Mouse (Mus musculus) T-cell, adult 66 days (primary cell): ENCODE data around the gene Arl8b. TPM values are rescaled to one million over a fixed set of nuclear protein-coding genes. Genes with fewer than 3 reads are reported as not detected.

ENCODE experiments used
- total RNA-seq, 2 experiments: library from RNA; stranded (reverse); gene quantifications; 3 replicates in 1 of 2; 4 replicates in 1 of 2; pipeline ENCODE4 v1.2.4; 2023

The Arl8b gene
- total RNA-seq, result 10 to 100 TPM; 37.4 to 45.6 TPM

DNA sequence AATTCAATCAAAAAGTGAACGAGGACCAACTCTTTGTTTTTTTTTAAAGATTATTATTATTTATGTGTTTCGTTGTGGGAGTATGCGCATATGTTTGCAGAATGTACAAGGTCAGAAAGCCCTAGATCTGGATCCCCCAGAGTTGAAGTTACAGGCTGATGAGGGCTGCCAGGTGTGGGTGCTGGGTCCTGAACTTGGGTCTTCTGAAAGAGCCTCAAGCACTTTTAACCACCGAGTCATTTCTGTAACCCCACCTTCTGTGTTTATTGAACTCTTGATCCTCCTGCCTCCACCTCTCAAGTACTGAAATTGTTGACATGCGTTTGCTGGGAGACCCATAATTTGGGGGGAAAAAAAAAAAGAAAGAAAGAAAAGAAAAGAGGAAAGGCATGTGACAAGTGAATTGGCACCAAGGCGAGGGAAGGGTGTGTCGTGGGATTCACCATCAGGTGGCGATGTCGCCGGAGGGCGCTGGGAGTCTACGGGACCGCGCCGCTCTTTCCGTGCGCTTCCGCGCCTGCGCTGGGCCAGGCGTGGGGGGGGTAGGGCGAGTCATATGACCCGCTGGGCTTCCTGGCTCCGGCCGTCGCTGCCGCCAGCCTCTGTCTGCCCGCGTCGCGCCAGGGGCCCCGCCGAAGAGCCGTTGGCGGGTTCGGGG lies at the start of gene Arl8b:
Gene Arl8b (plus strand): TSS at position 574 of the 658 bp plus-strand sequence.

DNA sequence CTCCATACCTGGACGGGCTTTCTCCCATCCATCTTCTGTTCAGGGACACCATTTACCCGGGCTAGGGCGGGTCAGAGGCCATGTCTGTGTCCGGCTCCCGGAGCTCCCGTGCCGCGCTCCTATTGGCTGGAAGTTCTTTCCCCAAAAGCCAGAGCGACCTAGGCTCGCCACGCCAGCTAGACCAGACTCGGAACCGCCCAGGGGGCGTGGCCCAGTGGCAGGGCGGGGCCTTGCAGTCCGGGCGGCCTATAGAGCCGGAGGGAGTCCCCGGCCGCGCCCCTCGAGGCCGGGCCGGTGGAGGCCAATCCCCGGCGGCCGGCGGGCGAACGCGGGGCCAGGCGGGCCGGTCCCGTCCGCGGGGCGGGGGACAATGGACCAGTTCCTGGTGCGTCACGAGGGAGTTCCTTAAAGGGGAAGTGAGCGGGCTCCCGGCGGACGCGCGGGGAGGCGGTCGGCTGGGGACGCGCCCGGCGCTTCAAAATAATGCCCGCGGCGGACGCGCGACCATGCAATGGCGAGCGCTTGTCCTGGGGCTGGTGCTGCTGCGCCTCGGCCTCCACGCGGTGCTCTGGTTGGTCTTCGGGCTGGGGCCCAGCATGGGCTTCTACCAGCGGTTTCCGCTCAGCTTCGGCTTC lies 45.5 kb downstream of the Arl8b start, which contains the start of gene Edem1:
Gene Edem1 (plus strand): TSS at position 408 of the 635 bp plus-strand sequence.

Other genes with a start within 250 kb of the Arl8b start
- gene Bhlhe40, start 122.5 kb upstream of the Arl8b start, total RNA-seq, result 10 to 100 TPM; 41.0 to 49.1 TPM
- 100 to 1,000 TPM; 141 to 151 TPM for gene Edem1, start 45.5 kb downstream of the Arl8b start, total RNA-seq